ENCODE assay signal across 8 mouse cellular contexts in the genomic region with DNA sequence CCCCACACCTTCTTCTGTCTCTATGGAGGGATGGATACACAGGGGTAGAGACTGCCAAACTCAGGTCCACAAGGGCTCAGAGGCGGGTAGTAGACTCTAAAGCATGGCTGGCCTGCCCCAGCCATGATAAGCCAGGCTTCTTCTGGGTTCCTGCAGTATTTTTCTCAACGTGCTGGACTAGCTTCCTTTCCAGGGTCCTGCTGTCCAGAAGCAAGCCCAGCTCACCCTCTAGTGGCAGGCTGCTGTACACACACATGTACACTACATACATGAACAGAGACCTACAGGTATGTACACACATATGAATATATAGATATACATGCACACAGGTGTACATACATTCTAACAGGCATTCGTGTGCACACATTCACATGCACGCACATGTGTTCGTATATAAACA.
DNase-seq lines count a peak whose midpoint lies in the region; ATAC-seq and TF ChIP-seq lines count a peak whose summit lies in the region.

No protein-coding gene starts in this region.

- peak; percentile 43 for DNase-seq in hindbrain, embryonic 10.5 days (ENCODE audit: low spot score)
- peak; percentile 71 for DNase-seq in brain, adult 2 months (ENCODE audit: low read depth, low spot score)
- DNase-seq in kidney, adult 18-20 months: peak; percentile 11
- DNase-seq in thymus, adult 2 months: no peak
- no peak for DNase-seq in urinary bladder, adult 2 months (ENCODE audit: low spot score)

- no peak overlapping the region for H3K9ac ChIP-seq in hindbrain, embryonic 12.5 days
- no peak overlapping the region for H3K9ac ChIP-seq in ES-Bruce4 (ENCODE audit: low read depth, poor library complexity, severe bottlenecking)
- no peak overlapping the region for H3K9ac ChIP-seq in midbrain, embryonic 13.5 days (replicated peaks)

- H3K4me1 ChIP-seq in hindbrain, embryonic 10.5 days (replicated peaks): peaks cover 15% of the 10 kb centered on the region
- peaks cover 9% of the 10 kb centered on the region; the same call in 1 of the 2 replicates for H3K4me1 ChIP-seq in hindbrain, embryonic 12.5 days
- no peaks in the 10 kb centered on the region for H3K4me1 ChIP-seq in ES-Bruce4 (ENCODE audit: control insufficient read depth, insufficient read depth, low read length)
- H3K4me1 ChIP-seq in midbrain, embryonic 13.5 days (replicated peaks): peaks cover 15% of the 10 kb centered on the region
- no peaks in the 10 kb centered on the region for H3K4me1 ChIP-seq in thymus, adult 2 months (replicated peaks; ENCODE audit: control insufficient read depth, insufficient read depth, low read length)

- no peak overlapping the region for H3K4me3 ChIP-seq in hindbrain, embryonic 10.5 days
- H3K4me3 ChIP-seq in hindbrain, embryonic 12.5 days: no peak overlapping the region
- no peak overlapping the region for H3K4me3 ChIP-seq in ES-Bruce4 (ENCODE audit: low read depth, low read length)
- H3K4me3 ChIP-seq in midbrain, embryonic 13.5 days (replicated peaks): no peak overlapping the region
- H3K4me3 ChIP-seq in thymus, adult 2 months (ENCODE audit: control insufficient read depth, insufficient read depth, low read length): no peak overlapping the region

- no peak for TF ChIP-seq EP300 in ES-Bruce4 (IDR thresholded peaks at IDR 0.05; ENCODE audit: insufficient read depth, low read depth, low read length)

- WGBS in hindbrain, embryonic 10.5 days: 72% methylated on average over 5 of the region's 5 CpGs
- WGBS in hindbrain, embryonic 12.5 days: 79% methylated on average over 5 of the region's 5 CpGs
- WGBS in midbrain, embryonic 13.5 days: 65% methylated on average over 5 of the region's 5 CpGs
- 68% methylated on average over 5 of the region's 5 CpGs for WGBS in thymus, adult 2 months

- no peak overlapping the region for H3K4me2 ChIP-seq in hindbrain, embryonic 12.5 days (replicated peaks)
- no peak overlapping the region for H3K4me2 ChIP-seq in midbrain, embryonic 13.5 days (replicated peaks)

- no peaks in the 10 kb centered on the region for H3K9me3 ChIP-seq in hindbrain, embryonic 10.5 days
- no peaks in the 10 kb centered on the region for H3K9me3 ChIP-seq in hindbrain, embryonic 12.5 days (replicated peaks)
- no peaks in the 10 kb centered on the region for H3K9me3 ChIP-seq in ES-Bruce4 (replicated peaks; ENCODE audit: control insufficient read depth, insufficient read depth, low read length, poor library complexity, severe bottlenecking)
- H3K9me3 ChIP-seq in midbrain, embryonic 13.5 days: no peaks in the 10 kb centered on the region

- no peak for TF ChIP-seq POLR2A in ES-Bruce4 (IDR thresholded peaks at IDR 0.05; ENCODE audit: insufficient read depth, low read length)
- no peak for TF ChIP-seq POLR2A in thymus, adult 2 months (IDR thresholded peaks at IDR 0.05; ENCODE audit: control insufficient read depth, extremely low read depth, insufficient read depth, low read length, poor library complexity)

- no peak overlapping the region for H3K27ac ChIP-seq in hindbrain, embryonic 10.5 days
- no peak overlapping the region for H3K27ac ChIP-seq in hindbrain, embryonic 12.5 days
- no peak overlapping the region for H3K27ac ChIP-seq in ES-Bruce4 (ENCODE audit: insufficient read depth, low read length)
- no peak overlapping the region for H3K27ac ChIP-seq in midbrain, embryonic 13.5 days
- no peak overlapping the region for H3K27ac ChIP-seq in thymus, adult 2 months (ENCODE audit: control insufficient read depth, insufficient read depth, low read length)

- peak; percentile 49 for TF ChIP-seq CTCF in ES-Bruce4 (IDR thresholded peaks at IDR 0.05; ENCODE audit: low read depth, low read length)
- TF ChIP-seq CTCF in thymus, adult 2 months (IDR thresholded peaks at IDR 0.05; ENCODE audit: borderline replicate concordance, control insufficient read depth, extremely low read depth, insufficient read depth, low read length, poor library complexity): no peak

- H3K36me3 ChIP-seq in hindbrain, embryonic 10.5 days: no peaks in the 10 kb centered on the region
- no peaks in the 10 kb centered on the region for H3K36me3 ChIP-seq in hindbrain, embryonic 12.5 days
- H3K36me3 ChIP-seq in ES-Bruce4 (ENCODE audit: control insufficient read depth, insufficient read depth, low read length, poor library complexity, severe bottlenecking): no peaks in the 10 kb centered on the region
- H3K36me3 ChIP-seq in midbrain, embryonic 13.5 days: no peaks in the 10 kb centered on the region
- no peaks in the 10 kb centered on the region for H3K36me3 ChIP-seq in thymus, adult 2 months (ENCODE audit: control insufficient read depth, insufficient read depth, low read length)

- no peak for ATAC-seq in hindbrain, embryonic 12.5 days (ENCODE audit: low FRiP score)
- ATAC-seq in midbrain, embryonic 13.5 days: peak; percentile 48

- H3K27me3 ChIP-seq in hindbrain, embryonic 10.5 days (ENCODE audit: insufficient read depth, poor library complexity, severe bottlenecking): peaks cover 4% of the 10 kb centered on the region; the same call in 1 of the 2 replicates
- peaks cover 6% of the 10 kb centered on the region; the same call in 1 of the 2 replicates for H3K27me3 ChIP-seq in hindbrain, embryonic 12.5 days
- no peaks in the 10 kb centered on the region for H3K27me3 ChIP-seq in ES-Bruce4 (ENCODE audit: control insufficient read depth, insufficient read depth, low read length, poor library complexity, severe bottlenecking)
- peaks cover 4% of the 10 kb centered on the region for H3K27me3 ChIP-seq in midbrain, embryonic 13.5 days
- no peaks in the 10 kb centered on the region for H3K27me3 ChIP-seq in thymus, adult 2 months (ENCODE audit: control insufficient read depth, insufficient read depth, low read length)

Comparison
In these comparisons a context has a peak if more than half of its experiments do, and no peak if none do; other contexts are left out.
1. DNase-seq: peak in hindbrain, embryonic 10.5 days (single experiment), brain, adult 2 months (single experiment) and kidney, adult 18-20 months (single experiment); none in thymus, adult 2 months (single experiment) and urinary bladder, adult 2 months (single experiment).